Mouse (Mus musculus) megakaryocyte-erythroid progenitor cell, adult 5-6 weeks (primary cell): ENCODE measurements around the gene Thsd4. TPM values are rescaled to one million over a fixed set of nuclear protein-coding genes. Genes with fewer than 3 reads are reported as not detected.

Experiments
- ATAC-seq: replicated peaks from 2 replicates; pipeline ENCODE4 v1.8.0; 2016; ENCODE audit warnings: mild to moderate bottlenecking, inconsistent platforms; ENCODE audit not compliant: severe bottlenecking, poor library complexity, low FRiP score, low TSS enrichment
- total RNA-seq, 2 experiments: library from RNA; stranded (forward) in 1 of 2; stranded (reverse) in 1 of 2; fragments of 200-1000, 215-1000 nt in 1 of 2; fragments of >200 nt in 1 of 2; fragmentation: Nextera tagmentation in 1 of 2; gene quantifications; 2 replicates each; pipeline ENCODE4 v1.2.3; 2014 to 2017

Gene Thsd4
- total RNA-seq, 2 experiments from 2014 or later, result 1.3 TPM; not detected in 1

- ATAC-seq, result no peak
Observed at GRCm38 (mm10) chr9:60236155-60236554, 285.7 kb downstream of the Thsd4 start.

GRCm38 (mm10) chr9:60234233-60235115, 287.4 kb downstream of the Thsd4 start:
- ATAC-seq, result no peak

- ATAC-seq, result no peak
Observed at GRCm38 (mm10) chr9:60231981-60232881, 289.6 kb downstream of the Thsd4 start.

GRCm38 (mm10) chr9:60229496-60229895, 292.4 kb downstream of the Thsd4 start:
- ATAC-seq, result no peak

- no peak for ATAC-seq
Observed at GRCm38 (mm10) chr9:60227727-60228126, 294.1 kb downstream of the Thsd4 start.

- no peak for ATAC-seq
Observed at GRCm38 (mm10) chr9:60226679-60227078, 295.2 kb downstream of the Thsd4 start.

GRCm38 (mm10) chr9:60226155-60226554, 295.7 kb downstream of the Thsd4 start:
- no peak for ATAC-seq

- no peak for ATAC-seq
Observed at GRCm38 (mm10) chr9:60225453-60225852, 296.4 kb downstream of the Thsd4 start.

- no peak for ATAC-seq
Observed at GRCm38 (mm10) chr9:60224039-60224695, 297.7 kb downstream of the Thsd4 start.

- ATAC-seq, result no peak
Observed at GRCm38 (mm10) chr9:60220431-60220830, 301.4 kb downstream of the Thsd4 start.

GRCm38 (mm10) chr9:60218396-60218795, 303.4 kb downstream of the Thsd4 start:
- ATAC-seq, result no peak

GRCm38 (mm10) chr9:60216029-60216428, 305.8 kb downstream of the Thsd4 start:
- no peak for ATAC-seq

GRCm38 (mm10) chr9:60213111-60213510, 308.7 kb downstream of the Thsd4 start:
- ATAC-seq, result no peak

- ATAC-seq, result no peak
Observed at GRCm38 (mm10) chr9:60208843-60209242, 313.0 kb downstream of the Thsd4 start.

- no peak for ATAC-seq
Observed at GRCm38 (mm10) chr9:60203141-60203540, 318.7 kb downstream of the Thsd4 start.

GRCm38 (mm10) chr9:60200436-60200835, 321.4 kb downstream of the Thsd4 start:
- ATAC-seq, result no peak

- ATAC-seq, result no peak
Observed at GRCm38 (mm10) chr9:60198530-60199200, 323.2 kb downstream of the Thsd4 start.

- 0 out of 2 replicates have a peak, but pooled peaks have one; percentile 37 for ATAC-seq
Observed at GRCm38 (mm10) chr9:60195502-60195901, 326.3 kb downstream of the Thsd4 start.

GRCm38 (mm10) chr9:60194905-60195304, 326.9 kb downstream of the Thsd4 start:
- no peak for ATAC-seq
